8 mouse cellular contexts compared by ENCODE assay signal in the genomic region with DNA sequence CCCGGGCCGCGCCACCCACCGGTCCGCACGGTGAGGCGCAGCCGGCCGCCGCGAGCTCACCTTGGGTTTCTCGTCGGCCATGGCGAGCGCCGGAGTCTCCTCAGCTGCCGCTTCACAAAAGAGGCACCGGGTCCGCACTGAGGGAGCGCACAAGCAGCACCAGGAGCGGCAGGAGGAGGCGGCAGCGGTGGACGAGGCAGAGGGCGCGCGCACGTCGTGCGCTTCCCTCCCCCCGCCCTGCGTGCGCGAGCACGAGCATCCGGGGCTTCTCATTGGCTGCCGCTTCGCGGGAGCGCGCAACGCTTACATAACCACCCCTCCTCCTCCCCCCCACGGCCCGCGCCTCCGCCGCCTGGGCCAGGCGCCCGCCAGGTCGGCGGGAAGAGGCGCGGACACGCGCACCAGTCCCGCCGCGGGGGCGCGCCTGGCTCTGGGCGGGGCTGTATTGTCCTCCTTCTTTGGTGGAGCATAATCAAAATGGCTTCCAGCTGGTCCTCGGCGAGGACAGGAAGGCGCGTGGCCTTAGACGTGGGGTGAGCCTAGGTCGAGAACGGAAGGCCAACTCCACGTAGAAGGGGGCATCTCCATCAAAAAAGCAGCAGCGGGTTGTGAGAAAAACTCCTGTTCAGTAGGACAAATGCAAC. TPM values are rescaled to one million over a fixed set of nuclear protein-coding genes. Genes with fewer than 3 reads are reported as not detected.
DNase-seq lines count a peak whose midpoint lies in the region; ATAC-seq lines count a peak whose summit lies in the region.

A gene (minus strand): TSS at position 239 of the 644 bp plus-strand sequence.

- peaks cover 31% of the 10 kb centered on the region for H3K36me3 ChIP-seq in hindbrain, embryonic 14.5 days (replicated peaks; ENCODE audit: control insufficient read depth, insufficient read depth)

- WGBS in hindbrain, embryonic 14.5 days, result under 1% methylated on average over 37 of the region's 70 CpGs

- peak; percentile 97 for DNase-seq in R1 (ENCODE audit: low read depth, low spot score)
- peak; percentile 100 for DNase-seq in cerebellum, postnatal 25 days
- peak; percentile 96 to 97 for DNase-seq in frontal cortex, postnatal 25 days (ENCODE audit: low spot score in 2 of 2)
- peak; percentile 98 for DNase-seq in hindbrain, embryonic 14.5 days (ENCODE audit: low spot score)
- DNase-seq in layer of hippocampus, postnatal 36 days, result peak; percentile 97
- peak; percentile 98 for DNase-seq in lung, postnatal 36 days
- peak; percentile 99 for DNase-seq in retina, postnatal 1 day
- DNase-seq in urinary bladder, adult 18-20 months (ENCODE audit: low spot score in 2 of 2), result peak; percentile 97 to 99

- peak within 1 kb of the TSS; percentile 68 for H3K4me2 ChIP-seq in hindbrain, embryonic 14.5 days (replicated peaks)

- H3K9me3 ChIP-seq in hindbrain, embryonic 14.5 days (ENCODE audit: control insufficient read depth, low read length), result no peaks in the 10 kb centered on the region

- no peaks in the 10 kb centered on the region for H3K27me3 ChIP-seq in hindbrain, embryonic 14.5 days (ENCODE audit: control insufficient read depth, insufficient read depth, low read length)

- peak within 1 kb of the TSS; percentile 85 for H3K9ac ChIP-seq in hindbrain, embryonic 14.5 days

- peak within 1 kb of the TSS; percentile 99 for H3K27ac ChIP-seq in hindbrain, embryonic 14.5 days

- H3K4me1 ChIP-seq in hindbrain, embryonic 14.5 days (replicated peaks; ENCODE audit: control insufficient read depth, insufficient read depth, low read length), result peaks cover 12% of the 10 kb centered on the region; the same call in 1 of the 2 replicates

- H3K4me3 ChIP-seq in hindbrain, embryonic 14.5 days (replicated peaks; ENCODE audit: low read length), result peak within 1 kb of the TSS; percentile 95

- peak; percentile 90 for ATAC-seq in hindbrain, embryonic 14.5 days (ENCODE audit: low FRiP score)

RNA-seq across cellular contexts. Expression of the gene that starts here (rescaled TPM):
- 968 and 989 TPM in 2 replicates for polyA plus RNA-seq in hindbrain, embryonic 14.5 days (2014; fragmentation: Nextera tagmentation; extraction: Ambion mirVana)
- 100 to 1,000 TPM; 324 to 344 TPM for total RNA-seq in layer of hippocampus, postnatal 36 days (2021)

Comparison
In these comparisons a context has a peak if more than half of its experiments do, and no peak if none do; other contexts are left out.
1. Peak in every context shown above with its lines: DNase-seq, ATAC-seq, H3K4me3 ChIP-seq and H3K27ac ChIP-seq.